Mouse (Mus musculus) midbrain, postnatal 0 days (tissue): ENCODE data around the gene Saa1. TPM values are rescaled to one million over a fixed set of nuclear protein-coding genes. Genes with fewer than 3 reads are reported as not detected.
A peak's percentile ranks its signal among the peaks of the same experiment; 100 is the strongest.
"Not testable (repeated sequence)": the region's sequence is repeated elsewhere in the genome, so short reads cannot be mapped to it uniquely, and the experiment has no call there.

Experiments used
- ATAC-seq: fragments of 200-750 bp; cut with Nextera tagmentation; 2 replicates; pipeline ENCODE4 v1.8.0; 2017; ENCODE audit warnings: moderate number of reproducible peaks, mild to moderate bottlenecking, moderate TSS enrichment, moderate library complexity; ENCODE audit not compliant: low FRiP score
- DNase-seq: peaks from one replicate; pipeline ENCODE4 v3.0.0-alpha.2; 2015; ENCODE audit warnings: low spot score
- H3K27ac ChIP-seq: fragments of 300-500 bp; sonication (generic); 2 replicates; pipeline ENCODE4 v1.5.1; 2014; ENCODE audit warnings: low read depth, mild to moderate bottlenecking, low read length, mixed read lengths
- H3K27me3 ChIP-seq: fragments of 300-500 bp; sonication (generic); 2 replicates; pipeline ENCODE4 v1.6.1; 2014; ENCODE audit warnings: low read length, control low read depth, mixed read lengths; ENCODE audit not compliant: insufficient read depth
- H3K36me3 ChIP-seq: fragments of 300-500 bp; sonication (generic); 2 replicates; pipeline ENCODE4 v1.6.1; 2014; ENCODE audit warnings: low read length, control low read depth, mixed read lengths; ENCODE audit not compliant: insufficient read depth
- H3K4me1 ChIP-seq: fragments of 300-500 bp; sonication (generic); 2 replicates; pipeline ENCODE4 v1.6.1; 2014; ENCODE audit warnings: mild to moderate bottlenecking, control low read depth, antibody characterized with exemption, low read length, mixed read lengths; ENCODE audit not compliant: insufficient read depth
- H3K4me2 ChIP-seq: fragments of 300-500 bp; sonication (generic); 2 replicates; pipeline ENCODE4 v1.6.1; 2014; ENCODE audit warnings: low read depth, mild to moderate bottlenecking, low read length, mixed read lengths; ENCODE audit not compliant: poor library complexity, severe bottlenecking
- H3K4me3 ChIP-seq: fragments of 300-500 bp; sonication (generic); 2 replicates; pipeline ENCODE4 v1.5.1; 2014; ENCODE audit warnings: low read depth, mild to moderate bottlenecking, low read length, moderate library complexity
- H3K9ac ChIP-seq: fragments of 300-500 bp; sonication (generic); replicated peaks from 2 replicates; pipeline ENCODE4 v1.6.1; 2014; ENCODE audit warnings: mild to moderate bottlenecking, low read length, moderate library complexity, mixed read lengths; ENCODE audit not compliant: poor library complexity, severe bottlenecking
- H3K9me3 ChIP-seq: fragments of 300-500 bp; sonication (generic); 2 replicates; pipeline ENCODE4 v1.6.1; 2016; ENCODE audit warnings: low read length, control low read depth
- CTCF ChIP-seq: IDR thresholded peaks from 2 replicates; pipeline ENCODE4 v1.5.1; 2016; ENCODE audit warnings: antibody characterized with exemption, mild to moderate bottlenecking
- WGBS: fragments of 180-500 bp; shearing (Covaris S2); extraction: QIAGEN DNeasy Blood & Tissue Kit; methylation state at CpG from one replicate; pipeline ENCODE4 v1.1.7; 2014; 5-methylcytosine and 5-hydroxymethylcytosine counted together
- polyA plus RNA-seq: library from polyadenylated mRNA; unstranded; fragments of >200 nt; fragmentation: Nextera tagmentation; extraction: Ambion mirVana; gene quantifications from 2 replicates; pipeline ENCODE4 v1.2.1, GENCODE M21; 2015
- total RNA-seq: library from RNA; depleted of rRNA; stranded (reverse); fragments of >200 nt; gene quantifications from 2 replicates; pipeline ENCODE4 v1.2.3, GENCODE M21; 2014; rRNA removed

Gene Saa1
- total RNA-seq: not detected in 2 replicates
- 0.28 and 0.50 TPM in 2 replicates for polyA plus RNA-seq

- not testable (repeated sequence) for H3K36me3 ChIP-seq, H3K27me3 ChIP-seq, H3K9ac ChIP-seq, H3K4me1 ChIP-seq, H3K9me3 ChIP-seq, H3K4me3 ChIP-seq, H3K27ac ChIP-seq, ATAC-seq, H3K4me2 ChIP-seq, DNase-seq
- 77% methylated on average over 3 of the region's 3 CpGs for WGBS
These were observed at the start of gene Saa1 for GRCm38 (mm10) chr7:46742880-46743279. Saa1 (minus strand) TSS chr7:46742980.

GRCm38 (mm10) chr7:46789177-46789849 lies 46.5 kb upstream of the Saa1 start:
- no peak overlapping the region for H3K4me3 ChIP-seq
- no peak overlapping the region for H3K4me2 ChIP-seq
- H3K27me3 ChIP-seq: no peaks in the 10 kb centered on the region
- no peaks in the 10 kb centered on the region for H3K9me3 ChIP-seq
- no peak for TF ChIP-seq CTCF
- no peak for DNase-seq
- no peak overlapping the region for H3K27ac ChIP-seq
- ATAC-seq: no peak
- no peak overlapping the region for H3K9ac ChIP-seq
- WGBS: 88% methylated on average over 5 of the region's 5 CpGs
- peaks cover under 1% of the 10 kb centered on the region; the same call in 1 of the 2 replicates for H3K4me1 ChIP-seq
- H3K36me3 ChIP-seq: peaks cover 32% of the 10 kb centered on the region

GRCm38 (mm10) chr7:46770706-46771105 lies 27.9 kb upstream of the Saa1 start:
- no peak overlapping the region for H3K9ac ChIP-seq
- H3K27me3 ChIP-seq: no peaks in the 10 kb centered on the region
- peak; percentile 93 for TF ChIP-seq CTCF
- peak; percentile 72 for DNase-seq
- 71% methylated on average over 4 of the region's 4 CpGs for WGBS
- H3K9me3 ChIP-seq: no peaks in the 10 kb centered on the region
- no peak for ATAC-seq
- peaks cover 66% of the 10 kb centered on the region for H3K36me3 ChIP-seq
- H3K4me2 ChIP-seq: no peak overlapping the region
- no peak overlapping the region for H3K4me3 ChIP-seq
- H3K27ac ChIP-seq: no peak overlapping the region
- no peaks in the 10 kb centered on the region for H3K4me1 ChIP-seq

- ATAC-seq (no peak), DNase-seq (no peak)
- TF ChIP-seq CTCF: no peak
- Histone ChIP-seq H3K9ac (no peak overlapping the region), H3K27me3 (no peaks in the 10 kb centered on the region), H3K27ac (no peak overlapping the region), H3K4me2 (no peak overlapping the region), H3K36me3 (peaks cover 65% of the 10 kb centered on the region), H3K9me3 (no peaks in the 10 kb centered on the region), H3K4me3 (no peak overlapping the region), H3K4me1 (no peaks in the 10 kb centered on the region)
- WGBS: 92% methylated on average over 7 of the region's 7 CpGs
These were observed 25.7 kb upstream of the Saa1 start for GRCm38 (mm10) chr7:46768451-46768850.

- Histone ChIP-seq H3K36me3 (peaks cover 66% of the 10 kb centered on the region), H3K9me3 (no peaks in the 10 kb centered on the region), H3K27me3 (no peaks in the 10 kb centered on the region), H3K27ac (no peak overlapping the region), H3K4me1 (no peaks in the 10 kb centered on the region), H3K4me3 (no peak overlapping the region), H3K9ac (no peak overlapping the region), H3K4me2 (no peak overlapping the region)
- DNase-seq (no peak), ATAC-seq (no peak)
- no peak for TF ChIP-seq CTCF
These were observed 24.6 kb upstream of the Saa1 start for GRCm38 (mm10) chr7:46767371-46767770.

GRCm38 (mm10) chr7:46764672-46765071 lies 21.9 kb upstream of the Saa1 start:
- Histone ChIP-seq H3K4me3 (no peak overlapping the region), H3K27me3 (no peaks in the 10 kb centered on the region), H3K27ac (no peak overlapping the region), H3K9ac (no peak overlapping the region), H3K4me2 (no peak overlapping the region), H3K36me3 (peaks cover 70% of the 10 kb centered on the region), H3K9me3 (no peaks in the 10 kb centered on the region), H3K4me1 (no peaks in the 10 kb centered on the region)
- no peak for DNase-seq
- 51% methylated on average over 8 of the region's 8 CpGs for WGBS
- ATAC-seq: no peak
- TF ChIP-seq CTCF: no peak
